Mouse (Mus musculus) cortical plate, adult 2 months (tissue): ENCODE measurements around the gene H2-M2. TPM values are rescaled to one million over a fixed set of nuclear protein-coding genes. Genes with fewer than 3 reads are reported as not detected.
"Not testable (repeated sequence)": the region's sequence is repeated elsewhere in the genome, so short reads cannot be mapped to it uniquely, and the experiment has no call there.

Experiments used
- H3K27ac ChIP-seq: fragments of 200-500 bp; 2 replicates; pipeline ENCODE4 v1.5.1; 2012; ENCODE audit warnings: low read length, control low read depth, inconsistent platforms; ENCODE audit not compliant: insufficient read depth
- H3K4me1 ChIP-seq: fragments of 200-500 bp; 2 replicates; pipeline ENCODE4 v1.6.1; 2011; ENCODE audit warnings: low read length; ENCODE audit not compliant: control insufficient read depth, insufficient read depth
- H3K4me3 ChIP-seq: fragments of 200-500 bp; 2 replicates; pipeline ENCODE4 v1.5.1; 2011; ENCODE audit warnings: mild to moderate bottlenecking, low read length, control low read depth; ENCODE audit not compliant: insufficient read depth
- CTCF ChIP-seq: fragments of 200-500 bp; IDR thresholded peaks from 2 replicates; pipeline ENCODE4 v1.5.1; 2011; ENCODE audit warnings: mild to moderate bottlenecking, control low read depth, low read length; ENCODE audit not compliant: insufficient read depth; ENCODE audit errors: extremely low read depth
- POLR2A ChIP-seq: fragments of 200-500 bp; IDR thresholded peaks from 2 replicates; pipeline ENCODE4 v1.6.1; 2011; ENCODE audit warnings: mild to moderate bottlenecking, low read length, control low read depth; ENCODE audit not compliant: insufficient read depth; ENCODE audit errors: extremely low read depth
- polyA plus RNA-seq: library from polyadenylated mRNA; depleted of rRNA; stranded (reverse); fragments of >200 nt; gene quantifications from 2 replicates; pipeline ENCODE4 v1.2.3, GENCODE M21; 2012; rRNA removed

The H2-M2 gene
- polyA plus RNA-seq, result not detected in 2 replicates

DNA sequence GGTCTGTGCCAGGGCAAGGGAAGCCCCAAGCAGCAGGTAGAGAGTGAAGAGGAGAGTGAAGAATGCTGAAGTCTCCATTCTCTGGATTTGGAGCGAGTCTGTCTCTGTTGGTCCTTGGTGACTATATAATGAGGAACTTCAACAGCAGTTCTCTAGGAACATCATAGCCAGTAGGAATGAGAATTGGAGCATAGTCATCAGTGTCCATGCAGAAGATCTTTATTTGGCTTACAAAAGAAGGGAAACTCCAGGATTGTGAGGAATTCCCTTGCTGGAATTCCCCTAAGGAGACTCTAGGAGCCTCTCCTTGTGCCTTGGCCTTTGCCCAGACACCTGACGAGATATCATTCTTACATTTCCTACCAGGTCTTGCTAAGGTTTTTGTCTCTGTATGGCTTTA, at the start of gene H2-M2:
Gene H2-M2 (minus strand): TSS at position 101 of the 400 bp plus-strand sequence.
- no peak within 1 kb of the TSS for H3K4me3 ChIP-seq
- no peaks in the 10 kb centered on the region for H3K4me1 ChIP-seq
- no peak for TF ChIP-seq POLR2A
- H3K27ac ChIP-seq, result no peak within 1 kb of the TSS

DNA sequence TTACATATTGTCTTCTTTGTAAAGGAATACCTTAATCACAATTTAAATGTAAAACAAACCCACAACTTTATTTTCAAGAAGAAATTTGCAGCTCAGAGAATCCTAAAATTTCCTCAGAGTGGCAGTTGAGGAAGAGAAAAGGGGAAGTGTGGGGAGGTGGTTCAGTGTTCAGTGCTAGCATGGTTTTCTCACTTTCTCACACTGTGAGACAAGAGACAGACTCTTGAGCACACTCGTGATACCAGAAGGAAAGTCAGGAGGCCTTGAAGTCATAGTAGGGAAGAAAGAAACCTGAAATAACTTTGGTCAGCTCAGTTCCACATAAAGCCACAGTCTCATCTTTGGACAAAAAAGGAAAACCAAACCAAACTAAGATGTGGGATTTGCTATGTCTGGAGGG, 42.1 kb upstream of the H2-M2 start:
- H3K27ac ChIP-seq, H3K4me1 ChIP-seq, H3K4me3 ChIP-seq: not testable (repeated sequence)

- not testable (repeated sequence) for H3K4me1 ChIP-seq, H3K27ac ChIP-seq, H3K4me3 ChIP-seq
Observed at GRCm38 (mm10) chr17:37524612-37525011, 41.3 kb upstream of the H2-M2 start.

DNA sequence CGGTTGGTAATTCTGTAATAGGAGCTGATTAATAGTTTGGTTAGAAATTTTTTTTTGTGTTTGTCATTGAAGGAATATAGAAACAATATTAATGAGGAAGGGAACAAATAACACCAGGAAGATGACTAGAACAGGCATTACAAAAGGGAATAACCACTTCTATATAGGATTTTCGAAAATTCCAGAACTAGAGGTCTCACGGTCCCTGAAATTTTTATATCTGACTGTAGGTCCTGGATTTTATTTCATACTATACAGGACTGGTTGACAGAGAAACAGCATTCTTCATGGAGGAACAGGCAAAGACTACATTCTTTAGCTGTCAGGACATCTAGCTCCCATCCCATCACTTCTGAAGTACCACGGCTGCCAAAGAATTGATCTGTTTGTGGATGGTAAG, 24.4 kb upstream of the H2-M2 start, which contains the start of gene Olfr111:
Gene Olfr111 (plus strand): TSS at position 301 of the 400 bp plus-strand sequence.
- TF ChIP-seq CTCF (no peak), POLR2A (no peak)
- Histone ChIP-seq H3K27ac (no peak within 1 kb of the TSS), H3K4me3 (no peak within 1 kb of the TSS), H3K4me1 (no peaks in the 10 kb centered on the region)

DNA sequence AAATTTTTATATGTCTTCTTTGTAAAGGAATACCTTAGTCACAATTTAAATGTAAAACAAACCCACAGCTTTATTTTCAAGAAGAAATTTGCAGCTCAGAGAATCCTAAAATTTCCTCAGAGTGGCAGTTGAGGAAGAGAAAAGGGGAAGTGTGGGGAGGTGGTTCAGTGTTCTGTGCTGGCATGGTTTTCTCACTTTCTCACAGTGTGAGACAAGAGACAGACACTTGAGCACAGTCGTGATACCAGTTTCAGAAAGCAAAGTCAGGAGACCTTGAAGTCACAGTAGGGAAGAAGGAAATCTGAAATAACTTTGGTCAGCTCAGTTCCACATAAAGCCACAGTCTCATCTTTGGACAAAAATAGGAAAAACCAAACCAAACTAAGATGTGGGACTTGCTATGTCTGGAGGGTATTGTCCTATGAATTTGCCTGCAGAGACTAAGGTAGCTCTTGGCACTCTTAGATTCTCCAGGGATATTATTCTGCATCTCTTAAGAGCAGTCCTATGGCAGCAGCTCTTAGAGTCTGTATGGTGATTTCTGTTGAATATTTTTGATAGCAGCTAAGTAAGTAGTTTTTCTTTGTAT, 8.7 kb upstream of the H2-M2 start, which contains the start of gene Olfr110:
Gene Olfr110 (plus strand): TSS at position 539 of the 589 bp plus-strand sequence.
- no peak within 1 kb of the TSS for H3K27ac ChIP-seq
- no peaks in the 10 kb centered on the region for H3K4me1 ChIP-seq
- TF ChIP-seq POLR2A (no peak), CTCF (no peak)
- no peak within 1 kb of the TSS for H3K4me3 ChIP-seq

DNA sequence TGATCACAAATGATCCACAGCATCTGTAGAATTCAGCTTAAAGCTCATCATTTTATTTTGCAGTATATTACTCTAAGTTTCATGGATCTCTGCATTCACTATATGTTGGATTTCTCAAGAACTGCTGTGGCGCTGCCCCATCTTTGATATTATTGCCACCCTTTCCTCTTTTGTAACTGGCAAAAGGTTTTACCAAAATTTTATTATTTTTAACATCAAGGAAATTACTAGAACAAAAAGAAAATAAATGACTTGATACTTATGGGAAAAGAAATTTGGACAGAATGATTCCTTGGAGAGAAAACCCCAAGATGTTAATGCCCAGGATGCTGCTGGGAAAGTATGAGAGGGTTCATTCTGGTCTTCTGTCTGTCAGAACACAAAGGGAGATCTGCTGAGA, 24.7 kb downstream of the H2-M2 start, which contains the start of gene Olfr109:
Gene Olfr109 (plus strand): TSS at position 301 of the 400 bp plus-strand sequence.
- TF ChIP-seq POLR2A, result no peak
- TF ChIP-seq CTCF, result no peak
- Histone ChIP-seq H3K4me3 (no peak within 1 kb of the TSS), H3K4me1 (no peaks in the 10 kb centered on the region), H3K27ac (no peak within 1 kb of the TSS)

DNA sequence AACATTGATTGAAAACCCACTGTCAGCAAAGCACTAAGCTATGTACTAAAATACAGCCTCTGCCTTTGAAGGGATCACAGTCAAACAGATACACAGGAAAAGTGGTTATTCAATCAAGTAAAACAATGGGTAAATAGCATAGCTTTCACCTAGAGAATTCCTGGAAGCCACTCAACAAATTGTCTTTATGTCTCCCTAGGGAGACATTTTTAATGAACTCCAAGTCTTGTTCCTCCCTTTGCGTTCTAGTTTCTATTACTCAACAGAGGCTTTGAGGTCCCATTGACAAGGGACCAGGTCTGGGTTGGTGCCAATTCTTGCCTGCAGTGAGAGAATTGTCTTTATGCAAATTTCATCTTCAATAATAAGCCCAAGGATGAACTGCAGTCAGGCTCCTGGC, 38.2 kb downstream of the H2-M2 start, which contains the start of gene Olfr108:
Gene Olfr108 (plus strand): TSS at position 301 of the 400 bp plus-strand sequence.
- Histone ChIP-seq H3K4me3 (no peak within 1 kb of the TSS), H3K27ac (no peak within 1 kb of the TSS), H3K4me1 (no peaks in the 10 kb centered on the region)
- TF ChIP-seq CTCF (no peak), POLR2A (no peak)

Other genes starting within 250 kb of the H2-M2 start
- not detected in 2 replicates for gene Olfr97, start 246.2 kb downstream of the H2-M2 start, polyA plus RNA-seq
- not detected in 2 replicates for gene Olfr98, start 219.8 kb downstream of the H2-M2 start, polyA plus RNA-seq
- 2.6 and 3.3 TPM in 2 replicates for gene H2-M3, start 213.3 kb downstream of the H2-M2 start, polyA plus RNA-seq
- not detected in 2 replicates for gene Olfr99, start 200.1 kb downstream of the H2-M2 start, polyA plus RNA-seq
- not detected in 2 replicates for gene Olfr101, start 179.2 kb downstream of the H2-M2 start, polyA plus RNA-seq
- not detected in 2 replicates for gene Olfr102, start 166.5 kb downstream of the H2-M2 start, polyA plus RNA-seq
- gene Olfr103, start 143.9 kb downstream of the H2-M2 start, polyA plus RNA-seq, result not detected in 2 replicates
- not detected in 2 replicates for gene Olfr104-ps, start 124.0 kb downstream of the H2-M2 start, polyA plus RNA-seq
- gene Olfr105-ps, start 104.5 kb downstream of the H2-M2 start, polyA plus RNA-seq, result not detected in 2 replicates
- gene Olfr106-ps, start 93.2 kb downstream of the H2-M2 start, polyA plus RNA-seq, result not detected in 2 replicates
- gene Olfr107, start 84.3 kb downstream of the H2-M2 start, polyA plus RNA-seq, result not detected in 2 replicates
- gene Olfr108, start 38.1 kb downstream of the H2-M2 start, polyA plus RNA-seq, result not detected in 2 replicates
- not detected in 2 replicates for gene Olfr109, start 24.6 kb downstream of the H2-M2 start, polyA plus RNA-seq
- gene Olfr110, start 8.9 kb upstream of the H2-M2 start, polyA plus RNA-seq, result 0.15 and 0.19 TPM in 2 replicates
- 0.15 and 0.42 TPM in 2 replicates for gene Olfr111, start 24.5 kb upstream of the H2-M2 start, polyA plus RNA-seq
- gene Olfr112, start 85.9 kb upstream of the H2-M2 start, polyA plus RNA-seq, result not detected in 2 replicates
- not detected in 2 replicates for gene Olfr113, start 94.1 kb upstream of the H2-M2 start, polyA plus RNA-seq
- gene Olfr114, start 109.2 kb upstream of the H2-M2 start, polyA plus RNA-seq, result not detected in 2 replicates
- not detected in 2 replicates for gene Olfr115, start 143.6 kb upstream of the H2-M2 start, polyA plus RNA-seq
- not detected in 2 replicates for gene Olfr116, start 143.6 kb upstream of the H2-M2 start, polyA plus RNA-seq
- gene Olfr117, start 180.2 kb upstream of the H2-M2 start, polyA plus RNA-seq, result not detected in 2 replicates
- not detected in 2 replicates for gene Olfr118, start 183.4 kb upstream of the H2-M2 start, polyA plus RNA-seq
- gene Olfr119, start 213.0 kb upstream of the H2-M2 start, polyA plus RNA-seq, result not detected in 2 replicates
- gene Olfr120, start 238.3 kb upstream of the H2-M2 start, polyA plus RNA-seq, result not detected in 2 replicates